In genomic region chr16:5123476-5123875, GRCm38 (mm10) we compare ENCODE assay signal across 16 mouse cellular contexts. TPM values are rescaled to one million over a fixed set of nuclear protein-coding genes. Genes with fewer than 3 reads are reported as not detected.
"Had no signal": no experiment of that assay in that cellular context is flagged by ENCODE, and none has a peak within 500 bp of the region (broad histone marks: within the 10 kb centered on the region; RNA-seq: fewer than 3 reads in every experiment).

No protein-coding gene starts in this region.

- H3K9ac ChIP-seq: liver, embryonic 14.5 days; lung, embryonic 14.5 days; midbrain, embryonic 13.5 days; midbrain, embryonic 15.5 days; neural tube, embryonic 12.5 days; stomach, embryonic 15.5 days had no signal

- DNase-seq: lung, adult 18-20 months; lung, embryonic 14.5 days; lung, postnatal 10 days; lung, postnatal 4 days; right cerebral cortex, postnatal 14 days; thymus, adult 2 months; thymus, postnatal 25 days; thymus, postnatal 4 days had no signal

- H3K27ac ChIP-seq: liver, embryonic 14.5 days; midbrain, embryonic 13.5 days; midbrain, embryonic 15.5 days; neural tube, embryonic 12.5 days; stomach, embryonic 15.5 days; stomach, postnatal 0 days had no signal

- H3K4me1 ChIP-seq: midbrain, embryonic 13.5 days; midbrain, embryonic 15.5 days; neural tube, embryonic 12.5 days had no signal

- H3K27me3 ChIP-seq: midbrain, embryonic 15.5 days; stomach, embryonic 15.5 days had no signal

- H3K4me3 ChIP-seq: midbrain, embryonic 13.5 days; midbrain, embryonic 15.5 days; neural tube, embryonic 12.5 days; stomach, embryonic 15.5 days had no signal

- H3K36me3 ChIP-seq: midbrain, embryonic 13.5 days; midbrain, embryonic 15.5 days; neural tube, embryonic 12.5 days; stomach, embryonic 15.5 days had no signal

- H3K4me2 ChIP-seq: lung, embryonic 14.5 days; midbrain, embryonic 13.5 days; midbrain, embryonic 15.5 days; neural tube, embryonic 12.5 days; stomach, embryonic 15.5 days had no signal

- H3K9me3 ChIP-seq: midbrain, embryonic 13.5 days; midbrain, embryonic 15.5 days; neural tube, embryonic 12.5 days; stomach, embryonic 15.5 days had no signal

- ATAC-seq: midbrain, embryonic 13.5 days; midbrain, embryonic 15.5 days had no signal

RNA-seq across cellular contexts. Expression of gene Ppl, which starts 8.7 kb away (rescaled TPM):
- total RNA-seq: megakaryocyte, adult 5-6 weeks had no signal

RNA-seq across cellular contexts. Expression of gene Sec14l5, which starts 23.4 kb away (rescaled TPM):
- total RNA-seq: megakaryocyte, adult 5-6 weeks; monocyte, adult 5-6 weeks had no signal
